Mouse (Mus musculus) megakaryocyte, embryonic 14.5 days (primary cell): ENCODE data around the gene Cpne2.

Experiments
- FLI1 ChIP-seq: IDR thresholded peaks from 2 replicates; pipeline ENCODE4 v1.6.1; 2012; ENCODE audit warnings: low read length, inconsistent platforms, mixed read lengths
- GATA1 ChIP-seq: IDR thresholded peaks from 3 replicates; pipeline ENCODE4 v1.6.1; 2012; ENCODE audit warnings: mixed read lengths, low read length, inconsistent platforms, borderline replicate concordance

DNA sequence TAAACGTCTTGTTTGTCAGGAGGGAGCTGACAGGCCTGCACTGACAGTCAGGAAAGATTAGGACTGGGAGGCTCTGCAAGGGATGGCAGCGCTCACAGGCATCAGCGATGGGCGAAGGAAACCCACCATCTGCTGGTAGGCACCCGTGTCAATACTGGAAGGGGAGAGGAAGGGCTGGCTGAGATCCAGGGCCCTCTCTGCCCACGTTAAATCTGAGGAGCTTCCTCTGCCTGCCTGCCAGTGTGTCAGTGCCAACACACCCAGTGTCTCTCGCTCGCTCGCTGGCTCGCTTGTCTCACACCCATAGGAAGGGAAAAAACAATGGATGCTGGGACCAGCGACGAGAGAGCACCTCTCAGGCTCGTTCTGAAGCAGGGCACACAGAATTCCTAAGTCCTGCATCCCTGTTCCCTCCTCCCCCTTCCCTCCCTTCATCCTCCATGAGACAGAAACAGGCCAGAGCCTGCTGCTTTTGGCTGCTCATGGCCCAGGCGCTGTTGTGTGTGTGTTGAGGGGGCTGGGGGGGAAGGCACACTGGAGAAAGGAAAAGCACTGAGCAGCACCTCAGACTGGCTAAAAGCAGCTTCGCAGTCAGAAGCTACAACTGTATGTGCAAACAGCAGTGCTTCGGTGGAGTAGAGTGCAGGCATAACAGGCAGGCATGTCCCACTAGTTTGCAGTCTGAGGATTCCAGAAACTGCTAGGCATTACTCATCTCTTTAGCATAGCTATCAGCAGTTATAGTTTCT, 41.5 kb downstream of the Cpne2 start:
- no peak for TF ChIP-seq GATA1
- TF ChIP-seq FLI1, result no peak
